Mouse (Mus musculus): ENCODE measurements around the gene Hk1.

- no peak for TF ChIP-seq POLR2A (IDR thresholded peaks at IDR 0.05; ENCODE audit: control insufficient read depth in 1 of 2, insufficient read depth in 1 of 2, low read depth in 1 of 2, low read length in 2 of 2, poor library complexity in 1 of 2)
- no peak for TF ChIP-seq MAFK (IDR thresholded peaks at IDR 0.05; ENCODE audit: borderline replicate concordance, low read depth, low read length)
- TF ChIP-seq ZC3H11A (IDR thresholded peaks at IDR 0.05; ENCODE audit: low read depth, low read length) = no peak
- TF ChIP-seq RCOR1 (IDR thresholded peaks at IDR 0.05; ENCODE audit: low read depth, low read length) = no peak
- no peak for TF ChIP-seq HCFC1 (IDR thresholded peaks at IDR 0.05; ENCODE audit: low read depth, low read length)
- no peak for TF ChIP-seq POLR2AphosphoS2 (IDR thresholded peaks at IDR 0.05; ENCODE audit: low read length)
- TF ChIP-seq CTCF (IDR thresholded peaks at IDR 0.05 in 2 of 3, conservative IDR thresholded peaks at IDR 0.05 in 1 of 3; ENCODE audit: control insufficient read depth in 1 of 3, insufficient read depth in 1 of 3, low read depth in 2 of 3, low read length in 3 of 3, poor library complexity in 1 of 3, severe bottlenecking in 1 of 3) = no peak
- TF ChIP-seq MAZ (IDR thresholded peaks at IDR 0.05; ENCODE audit: low read depth, low read length) = no peak
- TF ChIP-seq USF1 (IDR thresholded peaks at IDR 0.05; ENCODE audit: low read depth, low read length) = no peak
- no peak for TF ChIP-seq GABPA (IDR thresholded peaks at IDR 0.05; ENCODE audit: low read depth, low read length)
- TF ChIP-seq NELFE (IDR thresholded peaks at IDR 0.05; ENCODE audit: low read depth, low read length) = no peak
- no peak for TF ChIP-seq EP300 (IDR thresholded peaks at IDR 0.05; ENCODE audit: low read depth in 1 of 2, low read length in 2 of 2)
- TF ChIP-seq SIN3A (IDR thresholded peaks at IDR 0.05; ENCODE audit: low read length) = no peak; the same call in 1 of the 2 replicates
- no peak for TF ChIP-seq JUND (IDR thresholded peaks at IDR 0.05; ENCODE audit: low read depth, low read length)
These were observed 65.8 kb downstream of the Hk1 start for GRCm38 (mm10) chr10:62313885-62314424.
